ENCODE assay signal across 9 mouse cellular contexts in the genomic region with DNA sequence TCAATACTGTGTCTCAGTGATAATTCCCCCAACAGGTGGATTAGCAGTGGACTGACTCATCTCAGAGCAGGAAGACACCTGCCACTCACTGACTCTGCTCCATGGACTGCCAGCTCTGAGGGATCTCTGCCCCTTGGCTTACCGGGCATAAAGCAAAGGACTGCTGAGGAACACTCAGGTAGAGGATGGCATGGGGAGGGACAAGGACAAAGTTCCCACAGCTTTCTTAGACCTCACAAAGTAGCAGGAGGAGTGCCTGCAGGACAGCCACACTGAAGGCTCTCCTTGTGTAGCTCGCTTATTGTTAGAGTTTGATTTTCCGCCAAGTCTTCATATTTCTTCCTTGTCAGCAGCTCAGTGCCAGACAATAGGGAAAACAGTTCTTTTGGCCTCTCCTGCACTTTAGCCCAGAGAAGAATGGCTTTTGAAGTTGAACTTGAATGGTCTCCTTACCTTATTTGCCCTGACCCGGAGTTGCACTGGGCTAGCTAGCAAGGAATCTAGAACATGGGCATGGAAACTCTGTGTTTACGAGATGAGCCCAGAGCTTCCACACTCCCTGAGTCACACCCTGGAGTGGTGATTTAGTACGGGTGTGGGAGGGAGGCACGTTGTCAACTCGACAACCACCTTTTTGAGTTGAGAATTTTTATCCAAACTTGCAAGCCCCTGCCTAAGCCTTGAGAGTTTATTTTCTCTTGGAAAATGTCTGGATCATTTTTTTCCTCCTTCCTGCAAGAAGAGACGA.
DNase-seq lines count a peak whose midpoint lies in the region; ATAC-seq and TF ChIP-seq lines count a peak whose summit lies in the region.
"Had no signal": no experiment of that assay in that cellular context is flagged by ENCODE, and none has a peak within 500 bp of the region (broad histone marks: within the 10 kb centered on the region; RNA-seq: fewer than 3 reads in every experiment).

No protein-coding gene starts in this region.

- TF ChIP-seq CTCF in midbrain, postnatal 0 days (IDR thresholded peaks at IDR 0.05): no peak

- no peaks in the 10 kb centered on the region for H3K4me1 ChIP-seq in midbrain, postnatal 0 days (ENCODE audit: insufficient read depth, low read length)
- peaks cover 6% of the 10 kb centered on the region for H3K4me1 ChIP-seq in midbrain, embryonic 13.5 days (replicated peaks)
- H3K4me1 ChIP-seq in stomach, embryonic 15.5 days: peaks cover 3% of the 10 kb centered on the region; the same call in 1 of the 2 replicates
- peaks cover 4% of the 10 kb centered on the region; the same call in 1 of the 2 replicates for H3K4me1 ChIP-seq in forebrain, embryonic 14.5 days (ENCODE audit: control insufficient read depth, insufficient read depth, low read length)
- 0 out of 2 replicates have a peak, but pooled peaks cover 6% of the 10 kb centered on the region for H3K4me1 ChIP-seq in intestine, embryonic 16.5 days (ENCODE audit: control insufficient read depth, insufficient read depth, low read length)
- H3K4me1 ChIP-seq: liver, embryonic 15.5 days had no signal

- no peak overlapping the region for H3K4me2 ChIP-seq in midbrain, postnatal 0 days (ENCODE audit: low read depth, low read length, poor library complexity, severe bottlenecking)
- no peak overlapping the region for H3K4me2 ChIP-seq in midbrain, embryonic 13.5 days (replicated peaks)
- no peak overlapping the region for H3K4me2 ChIP-seq in stomach, embryonic 15.5 days
- H3K4me2 ChIP-seq in forebrain, embryonic 14.5 days (ENCODE audit: low read length): no peak overlapping the region
- H3K4me2 ChIP-seq in intestine, embryonic 16.5 days (ENCODE audit: low read depth, low read length): no peak overlapping the region
- H3K4me2 ChIP-seq: liver, embryonic 15.5 days had no signal

- H3K4me3 ChIP-seq in midbrain, postnatal 0 days (ENCODE audit: low read depth, low read length): no peak overlapping the region
- H3K4me3 ChIP-seq in midbrain, embryonic 13.5 days (replicated peaks): no peak overlapping the region
- no peak overlapping the region for H3K4me3 ChIP-seq in stomach, embryonic 15.5 days (replicated peaks)
- no peak overlapping the region for H3K4me3 ChIP-seq in forebrain, embryonic 14.5 days (ENCODE audit: low read depth, low read length)
- H3K4me3 ChIP-seq in intestine, embryonic 16.5 days (ENCODE audit: low read length): no peak overlapping the region
- H3K4me3 ChIP-seq: liver, embryonic 15.5 days had no signal

- ATAC-seq in midbrain, postnatal 0 days (ENCODE audit: low FRiP score): no peak
- no peak for ATAC-seq in midbrain, embryonic 13.5 days
- no peak for ATAC-seq in stomach, embryonic 15.5 days (ENCODE audit: insufficient read depth, low FRiP score, low read depth)
- no peak for ATAC-seq in forebrain, embryonic 14.5 days
- no peak for ATAC-seq in intestine, embryonic 16.5 days
- no peak for ATAC-seq in erythroid progenitor cell, adult 5-6 weeks (replicated peaks; ENCODE audit: low FRiP score, poor library complexity, severe bottlenecking)

- DNase-seq in midbrain, postnatal 0 days (ENCODE audit: low spot score): peak; percentile 13
- DNase-seq in fibroblast of lung, adult 2 months (ENCODE audit: low read depth): peak; percentile 74
- peak; percentile 14 to 48 for DNase-seq in kidney, postnatal 4 days
- no peak for DNase-seq in forebrain, embryonic 14.5 days (ENCODE audit: low spot score)

- WGBS in midbrain, postnatal 0 days: 67% methylated on average over 9 of the region's 9 CpGs
- 78% methylated on average over 9 of the region's 9 CpGs for WGBS in midbrain, embryonic 13.5 days
- 38% methylated on average over 9 of the region's 9 CpGs for WGBS in stomach, embryonic 15.5 days
- 75% methylated on average over 9 of the region's 9 CpGs for WGBS in forebrain, embryonic 14.5 days
- WGBS in intestine, embryonic 16.5 days: 40% methylated on average over 9 of the region's 9 CpGs

- no peaks in the 10 kb centered on the region for H3K9me3 ChIP-seq in midbrain, postnatal 0 days (ENCODE audit: low read length)
- no peaks in the 10 kb centered on the region for H3K9me3 ChIP-seq in midbrain, embryonic 13.5 days
- H3K9me3 ChIP-seq in stomach, embryonic 15.5 days: no peaks in the 10 kb centered on the region
- no peaks in the 10 kb centered on the region for H3K9me3 ChIP-seq in forebrain, embryonic 14.5 days (replicated peaks; ENCODE audit: control insufficient read depth, low read length)
- H3K9me3 ChIP-seq in intestine, embryonic 16.5 days (ENCODE audit: control insufficient read depth, low read length): no peaks in the 10 kb centered on the region
- H3K9me3 ChIP-seq: liver, embryonic 15.5 days had no signal

- no peaks in the 10 kb centered on the region for H3K27me3 ChIP-seq in midbrain, postnatal 0 days (ENCODE audit: insufficient read depth, low read length)
- peaks cover 46% of the 10 kb centered on the region for H3K27me3 ChIP-seq in midbrain, embryonic 13.5 days
- H3K27me3 ChIP-seq in stomach, embryonic 15.5 days (replicated peaks): no peaks in the 10 kb centered on the region
- 0 out of 2 replicates have a peak, but pooled peaks cover 2% of the 10 kb centered on the region for H3K27me3 ChIP-seq in forebrain, embryonic 14.5 days (replicated peaks; ENCODE audit: control insufficient read depth, insufficient read depth, low read length)
- no peaks in the 10 kb centered on the region for H3K27me3 ChIP-seq in intestine, embryonic 16.5 days (replicated peaks; ENCODE audit: control insufficient read depth, insufficient read depth, low read length)
- H3K27me3 ChIP-seq: liver, embryonic 15.5 days had no signal

- H3K27ac ChIP-seq in midbrain, postnatal 0 days (ENCODE audit: low read depth, low read length): no peak overlapping the region
- H3K27ac ChIP-seq in midbrain, embryonic 13.5 days: no peak overlapping the region
- peak overlapping the region; percentile 31; the same call in 1 of the 2 replicates for H3K27ac ChIP-seq in stomach, embryonic 15.5 days
- H3K27ac ChIP-seq in forebrain, embryonic 14.5 days (ENCODE audit: low read depth, low read length): no peak overlapping the region
- H3K27ac ChIP-seq in intestine, embryonic 16.5 days (ENCODE audit: low read length): no peak overlapping the region
- H3K27ac ChIP-seq: liver, embryonic 15.5 days had no signal

- no peak overlapping the region for H3K9ac ChIP-seq in midbrain, postnatal 0 days (replicated peaks; ENCODE audit: low read length, poor library complexity, severe bottlenecking)
- no peak overlapping the region for H3K9ac ChIP-seq in midbrain, embryonic 13.5 days (replicated peaks)
- no peak overlapping the region for H3K9ac ChIP-seq in stomach, embryonic 15.5 days
- H3K9ac ChIP-seq in forebrain, embryonic 14.5 days (ENCODE audit: low read length): no peak overlapping the region
- H3K9ac ChIP-seq in intestine, embryonic 16.5 days (ENCODE audit: low read depth, low read length): no peak overlapping the region
- H3K9ac ChIP-seq: liver, embryonic 15.5 days had no signal

- H3K36me3 ChIP-seq in midbrain, postnatal 0 days (ENCODE audit: insufficient read depth, low read length): no peaks in the 10 kb centered on the region
- no peaks in the 10 kb centered on the region for H3K36me3 ChIP-seq in midbrain, embryonic 13.5 days
- H3K36me3 ChIP-seq in stomach, embryonic 15.5 days: no peaks in the 10 kb centered on the region
- H3K36me3 ChIP-seq in forebrain, embryonic 14.5 days (ENCODE audit: control insufficient read depth, insufficient read depth, low read length): no peaks in the 10 kb centered on the region
- no peaks in the 10 kb centered on the region for H3K36me3 ChIP-seq in intestine, embryonic 16.5 days (ENCODE audit: control insufficient read depth, insufficient read depth, low read length)
- H3K36me3 ChIP-seq: liver, embryonic 15.5 days had no signal
